Mouse (Mus musculus) heart, postnatal 0 days (tissue): ENCODE data around the gene Prss21. TPM values are rescaled to one million over a fixed set of nuclear protein-coding genes. Genes with fewer than 3 reads are reported as not detected.

Source experiments
- ATAC-seq: fragments of 200-750 bp; cut with Nextera tagmentation; 2 replicates; pipeline ENCODE4 v1.8.0; 2017; ENCODE audit warnings: low read depth, moderate number of reproducible peaks, moderate library complexity; ENCODE audit not compliant: insufficient read depth
- DNase-seq: peaks from one replicate; pipeline ENCODE4 v3.0.0-alpha.2; 2016; ENCODE audit warnings: low spot score
- H3K27ac ChIP-seq: fragments of 300-500 bp; sonication (generic); 2 replicates; pipeline ENCODE4 v1.5.1; 2014; ENCODE audit warnings: low read depth, mild to moderate bottlenecking
- H3K27me3 ChIP-seq: fragments of 300-500 bp; sonication (generic); 2 replicates; pipeline ENCODE4 v1.6.1; 2014; ENCODE audit warnings: low read length, mixed read lengths; ENCODE audit not compliant: control insufficient read depth, insufficient read depth
- H3K36me3 ChIP-seq: fragments of 300-500 bp; sonication (generic); replicated peaks from 2 replicates; pipeline ENCODE4 v1.6.1; 2014; ENCODE audit warnings: low read length, mixed read lengths; ENCODE audit not compliant: control insufficient read depth, insufficient read depth
- H3K4me1 ChIP-seq: fragments of 300-500 bp; sonication (generic); 2 replicates; pipeline ENCODE4 v1.6.1; 2014; ENCODE audit warnings: antibody characterized with exemption; ENCODE audit not compliant: control insufficient read depth, insufficient read depth
- H3K4me2 ChIP-seq: fragments of 300-500 bp; sonication (generic); 2 replicates; pipeline ENCODE4 v1.6.1; 2014; ENCODE audit warnings: low read depth, mild to moderate bottlenecking, low read length, moderate library complexity
- H3K4me3 ChIP-seq: fragments of 300-500 bp; sonication (generic); 2 replicates; pipeline ENCODE4 v1.5.1; 2014; ENCODE audit warnings: low read depth, low read length
- H3K9ac ChIP-seq: fragments of 300-500 bp; sonication (generic); replicated peaks from 2 replicates; pipeline ENCODE4 v1.6.1; 2014; ENCODE audit warnings: low read depth, low read length, mixed read lengths
- H3K9me3 ChIP-seq: fragments of 300-500 bp; sonication (generic); replicated peaks from 2 replicates; pipeline ENCODE4 v1.6.1; 2016; ENCODE audit warnings: low read length; ENCODE audit not compliant: control insufficient read depth
- CTCF ChIP-seq: IDR thresholded peaks from 2 replicates; pipeline ENCODE4 v1.5.1; 2016; ENCODE audit warnings: antibody characterized with exemption, control low read depth, low read depth
- EP300 ChIP-seq: IDR thresholded peaks from 2 replicates; pipeline ENCODE4 v1.6.1; 2016; ENCODE audit warnings: antibody characterized with exemption, low read depth
- WGBS: fragments of 180-500 bp; shearing (Covaris S2); extraction: QIAGEN DNeasy Blood & Tissue Kit; methylation state at CpG from one replicate; pipeline ENCODE4 v1.1.7; 2014; 5-methylcytosine and 5-hydroxymethylcytosine counted together
- polyA plus RNA-seq: library from polyadenylated mRNA; unstranded; fragments of >200 nt; fragmentation: Nextera tagmentation; extraction: Ambion mirVana; gene quantifications from 2 replicates; pipeline ENCODE4 v1.2.1, GENCODE M21; 2015
- total RNA-seq: library from RNA; depleted of rRNA; stranded (reverse); fragments of >200 nt; gene quantifications from 2 replicates; pipeline ENCODE4 v1.2.3, GENCODE M21; 2014; ENCODE audit warnings: low replicate concordance

The Prss21 gene
- total and polyA plus RNA-seq, 2 experiments from 2014 or later = not detected

DNA sequence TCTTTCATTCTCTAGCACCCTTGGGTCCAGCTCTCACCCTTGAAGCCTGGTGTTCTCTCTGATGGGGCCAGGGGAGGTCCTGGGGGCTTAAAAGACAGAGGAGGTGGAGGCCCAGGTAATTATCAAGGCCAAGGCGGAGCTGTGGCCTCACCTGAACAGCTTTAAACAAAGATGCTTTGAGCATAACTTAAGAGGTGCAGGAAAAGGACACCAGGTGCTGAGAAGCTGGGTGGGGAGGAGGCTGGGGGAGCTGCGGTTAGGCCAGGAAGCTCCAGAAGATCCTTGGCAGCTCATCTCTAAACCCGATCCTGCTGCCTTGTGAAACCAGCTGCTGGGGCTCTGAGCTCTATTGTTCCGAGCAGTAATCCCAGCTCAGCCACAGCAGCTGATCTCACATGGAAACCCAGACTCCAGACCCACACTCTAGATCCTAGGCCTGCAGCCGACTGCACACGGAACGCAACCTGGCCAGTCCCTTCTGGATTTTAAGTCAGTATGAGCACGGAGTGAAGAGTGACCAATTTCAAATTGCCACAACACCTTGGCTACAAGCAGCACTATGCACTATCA, 31.8 kb upstream of the Prss21 start, which contains the start of gene Prss33:
Prss33 (minus strand) TSS at position 51 of the 570 bp plus-strand sequence.
- Histone ChIP-seq H3K4me2 (no peak within 1 kb of the TSS), H3K36me3 (no peaks in the 10 kb centered on the region), H3K9ac (no peak within 1 kb of the TSS), H3K27me3 (peaks cover 32% of the 10 kb centered on the region), H3K27ac (no peak within 1 kb of the TSS), H3K4me3 (no peak within 1 kb of the TSS), H3K9me3 (no peaks in the 10 kb centered on the region), H3K4me1 (no peaks in the 10 kb centered on the region)
- 76% methylated on average over 8 of the region's 8 CpGs for WGBS
- ATAC-seq (no peak), DNase-seq (no peak)
- TF ChIP-seq CTCF = no peak
- TF ChIP-seq EP300 = no peak

DNA sequence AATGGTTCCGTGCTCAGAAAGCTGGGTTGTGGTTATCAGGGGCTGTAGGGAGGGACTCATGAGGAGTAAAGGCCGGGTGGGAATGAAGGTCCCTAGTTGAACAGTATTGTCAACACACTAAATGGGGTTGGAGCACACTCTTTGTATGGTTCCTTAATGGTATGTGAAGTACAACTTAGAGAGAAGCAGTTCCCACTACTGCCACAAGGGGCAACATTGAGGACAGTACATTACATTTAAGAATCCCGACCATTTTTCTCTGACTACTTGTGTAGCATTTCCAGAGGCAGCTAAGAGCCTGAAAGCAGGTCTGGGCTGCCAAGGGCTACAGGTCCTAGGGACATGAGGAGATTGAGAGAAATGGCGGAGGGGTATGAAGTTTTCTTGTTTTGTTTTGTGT, 26.7 kb upstream of the Prss21 start:
- no peak; the same call in 1 of the 2 replicates for ATAC-seq
- no peaks in the 10 kb centered on the region for H3K36me3 ChIP-seq
- H3K4me3 ChIP-seq = no peak overlapping the region
- no peak overlapping the region for H3K4me2 ChIP-seq
- H3K27me3 ChIP-seq = no peaks in the 10 kb centered on the region
- WGBS = 33% methylated on average over 4 of the region's 4 CpGs
- TF ChIP-seq EP300 = no peak
- peak; percentile 70 for TF ChIP-seq CTCF
- H3K4me1 ChIP-seq = no peaks in the 10 kb centered on the region
- peak; percentile 62 for DNase-seq
- H3K9me3 ChIP-seq = no peaks in the 10 kb centered on the region
- no peak overlapping the region for H3K27ac ChIP-seq
- no peak overlapping the region for H3K9ac ChIP-seq

DNA sequence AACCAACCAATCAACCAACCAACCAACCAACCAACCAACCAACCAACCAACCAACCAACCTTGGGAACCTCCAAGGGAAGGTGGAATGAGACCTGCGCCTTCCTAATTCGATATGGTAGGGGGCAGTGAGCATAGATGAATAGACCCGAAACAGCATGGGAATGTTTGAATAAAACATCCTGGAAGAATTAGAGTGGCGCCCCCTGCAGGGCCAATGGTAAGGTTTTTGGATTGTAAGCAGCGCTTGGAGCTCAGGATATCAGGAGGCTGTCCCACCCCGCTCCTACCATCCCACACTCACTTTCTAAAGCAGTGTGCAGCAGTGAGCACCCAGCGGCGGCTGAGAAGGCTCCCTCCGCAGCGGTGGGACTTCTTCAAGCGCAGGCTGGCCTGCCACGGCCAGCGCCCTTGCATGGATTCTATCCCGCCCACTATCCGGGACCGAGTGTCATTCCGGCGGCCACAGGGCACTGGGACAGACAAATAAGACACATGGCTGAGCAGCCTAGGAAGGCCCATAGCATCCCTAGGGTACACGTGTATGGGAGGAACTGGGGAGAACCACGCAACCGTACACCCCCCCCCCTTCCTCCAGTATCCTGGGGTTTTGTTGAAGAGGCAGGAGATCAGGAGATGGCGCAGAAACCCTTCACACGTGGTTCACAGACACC, 24.6 kb upstream of the Prss21 start:
- H3K27ac ChIP-seq = no peak overlapping the region
- 47% methylated on average over 23 of the region's 23 CpGs for WGBS
- H3K9me3 ChIP-seq = no peaks in the 10 kb centered on the region
- H3K36me3 ChIP-seq = no peaks in the 10 kb centered on the region
- H3K9ac ChIP-seq = no peak overlapping the region
- no peak for TF ChIP-seq EP300
- TF ChIP-seq CTCF = no peak
- ATAC-seq (no peak), DNase-seq (no peak)
- no peak overlapping the region for H3K4me3 ChIP-seq
- no peak overlapping the region for H3K4me2 ChIP-seq
- no peaks in the 10 kb centered on the region for H3K27me3 ChIP-seq
- no peaks in the 10 kb centered on the region for H3K4me1 ChIP-seq

GRCm38 (mm10) chr17:23843812-23844273, 24.0 kb upstream of the Prss21 start, which contains the start of the genes Prss32 and Prss41:
Prss32 (plus strand) TSS chr17:23843855.
Prss41 (minus strand) TSS chr17:23844172.
- Histone ChIP-seq H3K4me3 (no peak within 1 kb of the TSS), H3K4me1 (no peaks in the 10 kb centered on the region), H3K9me3 (no peaks in the 10 kb centered on the region), H3K9ac (no peak within 1 kb of the TSS), H3K27ac (no peak within 1 kb of the TSS), H3K4me2 (no peak within 1 kb of the TSS), H3K27me3 (no peaks in the 10 kb centered on the region), H3K36me3 (no peaks in the 10 kb centered on the region)
- no peak for DNase-seq
- peak; percentile 35 for TF ChIP-seq CTCF
- no peak for TF ChIP-seq EP300
- 13% methylated on average over 19 of the region's 19 CpGs for WGBS
- no peak for ATAC-seq

DNA sequence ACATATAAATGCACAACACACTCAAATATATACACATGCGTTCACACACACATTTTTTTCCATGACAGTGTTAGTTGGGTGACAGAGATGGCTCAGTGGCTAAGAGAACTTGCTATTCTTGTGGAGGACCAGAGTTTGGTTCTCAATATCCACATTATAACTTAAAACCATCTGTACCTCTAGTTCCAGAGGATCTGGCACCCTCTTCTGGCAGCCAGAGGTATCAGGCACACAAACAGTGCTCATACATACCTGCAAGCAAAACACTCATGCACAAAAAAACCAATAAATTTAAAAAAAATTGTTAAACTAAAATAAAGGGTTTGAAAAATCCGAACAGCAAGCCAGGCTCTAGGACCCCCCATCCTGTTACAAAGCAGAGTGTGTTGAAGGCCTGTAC, 17.8 kb upstream of the Prss21 start:
- no peaks in the 10 kb centered on the region for H3K27me3 ChIP-seq
- TF ChIP-seq EP300 (no peak), CTCF (0 out of 2 replicates have a peak, but pooled peaks have one; percentile 6)
- no peak overlapping the region for H3K4me3 ChIP-seq
- no peak overlapping the region for H3K27ac ChIP-seq
- no peak overlapping the region for H3K4me2 ChIP-seq
- 56% methylated on average over 2 of the region's 2 CpGs for WGBS
- H3K9me3 ChIP-seq = no peaks in the 10 kb centered on the region
- no peak overlapping the region for H3K9ac ChIP-seq
- peaks cover 3% of the 10 kb centered on the region; the same call in 1 of the 2 replicates for H3K4me1 ChIP-seq
- ATAC-seq (no peak), DNase-seq (no peak)
- H3K36me3 ChIP-seq = no peaks in the 10 kb centered on the region
